Mouse (Mus musculus) CH12.LX (cell line): ENCODE measurements around the gene Vax1.

Experiments
- CTCF ChIP-seq, 2 experiments: IDR thresholded peaks in 1 of 2; conservative IDR thresholded peaks in 1 of 2; 2 replicates each; pipeline ENCODE4 v1.5.1; 2011 to 2012; ENCODE audit warnings: low read depth in 2 of 2, low read length in 2 of 2, improper control_type of control experiment in 1 of 2, inconsistent platforms in 1 of 2, mild to moderate bottlenecking in 1 of 2, moderate library complexity in 1 of 2
- NELFE ChIP-seq: IDR thresholded peaks from 2 replicates; pipeline ENCODE4 v1.6.1; 2011; ENCODE audit warnings: low read depth, low read length, improper control_type of control experiment

GRCm38 (mm10) chr19:59135387-59135786, 34.5 kb downstream of the Vax1 start:
- TF ChIP-seq CTCF (conservative IDR thresholded peaks at IDR 0.05 in 1 of 2, IDR thresholded peaks at IDR 0.05 in 1 of 2; ENCODE audit: low read depth in 2 of 2, low read length in 2 of 2) (no peak), NELFE (no peak)
